Mouse (Mus musculus) brain, embryonic 14.5 days (tissue): ENCODE results near the gene Arpc3.

ENCODE experiments used
- CTCF ChIP-seq: fragments of 200-500 bp; IDR thresholded peaks from 2 replicates; pipeline ENCODE4 v1.5.1; 2012; ENCODE audit warnings: inconsistent platforms, mild to moderate bottlenecking, moderate library complexity, borderline replicate concordance; ENCODE audit not compliant: insufficient read depth, insufficient read length; ENCODE audit errors: extremely low read depth
- POLR2A ChIP-seq: fragments of 200-500 bp; IDR thresholded peaks from 2 replicates; pipeline ENCODE4 v1.6.1; 2012; ENCODE audit warnings: mild to moderate bottlenecking, inconsistent platforms, borderline replicate concordance; ENCODE audit not compliant: poor library complexity, insufficient read depth, insufficient read length, severe bottlenecking; ENCODE audit errors: extremely low read depth

- TF ChIP-seq CTCF (no peak), POLR2A (no peak)
These were observed 47.9 kb downstream of the Arpc3 start for GRCm38 (mm10) chr5:122439400-122440094.
